Mouse (Mus musculus) stomach, postnatal 0 days (tissue): ENCODE data around the gene Rlbp1. TPM values are rescaled to one million over a fixed set of nuclear protein-coding genes. Genes with fewer than 3 reads are reported as not detected.

Experiments
- ATAC-seq: fragments of 200-750 bp; cut with Nextera tagmentation; 2 replicates; pipeline ENCODE4 v1.8.0; 2017; ENCODE audit not compliant: low FRiP score, low TSS enrichment
- DNase-seq: peaks from one replicate; pipeline ENCODE4 v3.0.0-alpha.2; 2016; ENCODE audit warnings: low spot score
- H3K27ac ChIP-seq: fragments of 300-500 bp; sonication (generic); replicated peaks from 2 replicates; pipeline ENCODE4 v1.5.1; 2014; ENCODE audit warnings: mild to moderate bottlenecking, control low read depth
- H3K27me3 ChIP-seq: fragments of 300-500 bp; sonication (generic); 2 replicates; pipeline ENCODE4 v1.6.1; 2014; ENCODE audit warnings: low read length; ENCODE audit not compliant: control insufficient read depth, insufficient read depth
- H3K36me3 ChIP-seq: fragments of 300-500 bp; sonication (generic); 2 replicates; pipeline ENCODE4 v1.6.1; 2014; ENCODE audit warnings: low read length, mixed read lengths; ENCODE audit not compliant: control insufficient read depth, insufficient read depth
- H3K4me1 ChIP-seq: fragments of 300-500 bp; sonication (generic); replicated peaks from 2 replicates; pipeline ENCODE4 v1.6.1; 2014; ENCODE audit warnings: antibody characterized with exemption; ENCODE audit not compliant: control insufficient read depth, insufficient read depth
- H3K4me2 ChIP-seq: fragments of 300-500 bp; sonication (generic); replicated peaks from 2 replicates; pipeline ENCODE4 v1.6.1; 2014; ENCODE audit warnings: low read depth, mild to moderate bottlenecking, control low read depth, moderate library complexity
- H3K4me3 ChIP-seq: fragments of 300-500 bp; sonication (generic); 2 replicates; pipeline ENCODE4 v1.5.1; 2014; ENCODE audit warnings: low read depth, low read length, control low read depth
- H3K9ac ChIP-seq: fragments of 300-500 bp; sonication (generic); 2 replicates; pipeline ENCODE4 v1.6.1; 2014; ENCODE audit warnings: mild to moderate bottlenecking, low read length, control low read depth, mixed read lengths
- H3K9me3 ChIP-seq: fragments of 300-500 bp; sonication (generic); 2 replicates; pipeline ENCODE4 v1.6.1; 2016; ENCODE audit warnings: low read length; ENCODE audit not compliant: control insufficient read depth
- CTCF ChIP-seq: IDR thresholded peaks from 2 replicates; pipeline ENCODE4 v1.5.1; 2016; ENCODE audit warnings: antibody characterized with exemption, low read depth, mild to moderate bottlenecking, moderate library complexity
- EP300 ChIP-seq: optimal IDR thresholded peaks from 2 replicates; pipeline ENCODE3; 2016; ENCODE audit warnings: antibody characterized with exemption
- WGBS: fragments of 180-500 bp; shearing (Covaris S2); extraction: QIAGEN DNeasy Blood & Tissue Kit; methylation state at CpG from one replicate; pipeline ENCODE4 v1.1.7; 2014; 5-methylcytosine and 5-hydroxymethylcytosine counted together
- polyA plus RNA-seq: library from polyadenylated mRNA; unstranded; fragments of >200 nt; fragmentation: Nextera tagmentation; extraction: Ambion mirVana; gene quantifications from 2 replicates; pipeline ENCODE4 v1.2.1, GENCODE M21; 2015

Rlbp1 gene
- polyA plus RNA-seq, 1 experiment from 2014 or later = 0.28 TPM

- 42% methylated on average over 10 of the region's 10 CpGs for WGBS
- H3K9ac ChIP-seq = no peak overlapping the region
- H3K4me3 ChIP-seq = no peak overlapping the region
- no peaks in the 10 kb centered on the region for H3K36me3 ChIP-seq
- H3K27me3 ChIP-seq = no peaks in the 10 kb centered on the region
- H3K4me2 ChIP-seq = no peak overlapping the region
- peak; percentile 86 for DNase-seq
- no peak overlapping the region for H3K27ac ChIP-seq
- H3K9me3 ChIP-seq = no peaks in the 10 kb centered on the region
- peak; percentile 95 for TF ChIP-seq CTCF
- TF ChIP-seq EP300 = no peak
- H3K4me1 ChIP-seq = no peaks in the 10 kb centered on the region
- peak; percentile 70 for ATAC-seq
Observed at GRCm38 (mm10) chr7:79371321-79371879, 15.4 kb downstream of the Rlbp1 start.

GRCm38 (mm10) chr7:79369416-79369815, 17.4 kb downstream of the Rlbp1 start:
- Histone ChIP-seq H3K4me1 (no peaks in the 10 kb centered on the region), H3K27me3 (no peaks in the 10 kb centered on the region), H3K4me3 (no peak overlapping the region), H3K9me3 (no peaks in the 10 kb centered on the region), H3K4me2 (no peak overlapping the region), H3K27ac (no peak overlapping the region), H3K9ac (no peak overlapping the region), H3K36me3 (peaks cover 2% of the 10 kb centered on the region; the same call in 1 of the 2 replicates)
- 32% methylated on average over 4 of the region's 4 CpGs for WGBS
- ATAC-seq = no peak
- DNase-seq = no peak
- no peak for TF ChIP-seq CTCF
- no peak for TF ChIP-seq EP300

- no peak for ATAC-seq
- 77% methylated on average over 5 of the region's 5 CpGs for WGBS
- Histone ChIP-seq H3K4me1 (no peaks in the 10 kb centered on the region), H3K4me2 (no peak overlapping the region), H3K4me3 (no peak overlapping the region), H3K36me3 (peaks cover 5% of the 10 kb centered on the region; the same call in 1 of the 2 replicates), H3K9ac (no peak overlapping the region), H3K27ac (no peak overlapping the region), H3K27me3 (no peaks in the 10 kb centered on the region), H3K9me3 (no peaks in the 10 kb centered on the region)
- TF ChIP-seq CTCF (no peak), EP300 (no peak)
- DNase-seq = no peak
Observed at GRCm38 (mm10) chr7:79368664-79369063, 18.2 kb downstream of the Rlbp1 start.

- ATAC-seq (0 out of 2 replicates have a peak, but pooled peaks have one; percentile 18), DNase-seq (no peak)
- no peaks in the 10 kb centered on the region for H3K9me3 ChIP-seq
- TF ChIP-seq EP300 = no peak
- no peak for TF ChIP-seq CTCF
- H3K9ac ChIP-seq = no peak overlapping the region
- H3K27ac ChIP-seq = no peak overlapping the region
- H3K4me1 ChIP-seq = no peaks in the 10 kb centered on the region
- H3K4me2 ChIP-seq = no peak overlapping the region
- peaks cover 16% of the 10 kb centered on the region for H3K36me3 ChIP-seq
- H3K27me3 ChIP-seq = no peaks in the 10 kb centered on the region
- 48% methylated on average over 8 of the region's 8 CpGs for WGBS
- no peak overlapping the region for H3K4me3 ChIP-seq
Observed at GRCm38 (mm10) chr7:79363370-79364043, 23.3 kb downstream of the Rlbp1 start.

GRCm38 (mm10) chr7:79362830-79363229, 24.0 kb downstream of the Rlbp1 start:
- H3K4me2 ChIP-seq = no peak overlapping the region
- WGBS = 81% methylated on average over 7 of the region's 7 CpGs
- H3K36me3 ChIP-seq = peaks cover 16% of the 10 kb centered on the region
- no peak overlapping the region for H3K4me3 ChIP-seq
- no peaks in the 10 kb centered on the region for H3K9me3 ChIP-seq
- H3K4me1 ChIP-seq = no peaks in the 10 kb centered on the region
- TF ChIP-seq EP300 = no peak
- TF ChIP-seq CTCF = no peak
- ATAC-seq (peak; percentile 11; the same call in 1 of the 2 replicates), DNase-seq (no peak)
- H3K27ac ChIP-seq = no peak overlapping the region
- no peaks in the 10 kb centered on the region for H3K27me3 ChIP-seq
- H3K9ac ChIP-seq = no peak overlapping the region

- DNase-seq (no peak), ATAC-seq (no peak)
- WGBS = 78% methylated on average over 8 of the region's 8 CpGs
- TF ChIP-seq CTCF (no peak), EP300 (no peak)
- H3K4me3 ChIP-seq = no peak overlapping the region
- no peaks in the 10 kb centered on the region for H3K4me1 ChIP-seq
- H3K9ac ChIP-seq = no peak overlapping the region
- no peak overlapping the region for H3K4me2 ChIP-seq
- H3K27me3 ChIP-seq = no peaks in the 10 kb centered on the region
- no peak overlapping the region for H3K27ac ChIP-seq
- H3K36me3 ChIP-seq = peaks cover 16% of the 10 kb centered on the region
- no peaks in the 10 kb centered on the region for H3K9me3 ChIP-seq
Observed at GRCm38 (mm10) chr7:79362208-79362607, 24.6 kb downstream of the Rlbp1 start.
